Mouse (Mus musculus) midbrain, embryonic 16.5 days (tissue): ENCODE data around the gene Osbpl5. TPM values are rescaled to one million over a fixed set of nuclear protein-coding genes. Genes with fewer than 3 reads are reported as not detected.

ENCODE experiments used
- ATAC-seq: fragments of 200-750 bp; cut with Nextera tagmentation; 2 replicates; pipeline ENCODE4 v1.8.0; 2017; ENCODE audit warnings: moderate TSS enrichment
- H3K27ac ChIP-seq: fragments of 300-500 bp; sonication (generic); 2 replicates; pipeline ENCODE4 v1.5.1; 2014; ENCODE audit warnings: mild to moderate bottlenecking, low read length, mixed read lengths
- H3K27me3 ChIP-seq: fragments of 300-500 bp; sonication (generic); 2 replicates; pipeline ENCODE4 v1.6.1; 2014; ENCODE audit warnings: low read depth, low read length, mixed read lengths; ENCODE audit not compliant: control insufficient read depth, insufficient read depth
- H3K36me3 ChIP-seq: fragments of 300-500 bp; sonication (generic); 2 replicates; pipeline ENCODE4 v1.6.1; 2014; ENCODE audit warnings: mild to moderate bottlenecking, low read length, moderate library complexity, mixed read lengths; ENCODE audit not compliant: control insufficient read depth, insufficient read depth
- H3K4me1 ChIP-seq: fragments of 300-500 bp; sonication (generic); 2 replicates; pipeline ENCODE4 v1.6.1; 2014; ENCODE audit warnings: mild to moderate bottlenecking, low read length, mixed read lengths; ENCODE audit not compliant: control insufficient read depth, insufficient read depth
- H3K4me2 ChIP-seq: fragments of 300-500 bp; sonication (generic); 2 replicates; pipeline ENCODE4 v1.6.1; 2014; ENCODE audit warnings: mild to moderate bottlenecking, low read length, mixed read lengths
- H3K4me3 ChIP-seq: fragments of 300-500 bp; sonication (generic); 2 replicates; pipeline ENCODE4 v1.5.1; 2014; ENCODE audit warnings: low read depth, mild to moderate bottlenecking, low read length, moderate library complexity, mixed read lengths
- H3K9ac ChIP-seq: fragments of 300-500 bp; sonication (generic); 2 replicates; pipeline ENCODE4 v1.6.1; 2014; ENCODE audit warnings: low read depth, low read length, mixed read lengths
- H3K9me3 ChIP-seq: fragments of 300-500 bp; sonication (generic); replicated peaks from 2 replicates; pipeline ENCODE4 v1.6.1; 2014; ENCODE audit warnings: mild to moderate bottlenecking, low read length, mixed read lengths; ENCODE audit not compliant: control insufficient read depth, poor library complexity, severe bottlenecking
- WGBS: fragments of 180-500 bp; shearing (Covaris S2); extraction: QIAGEN DNeasy Blood & Tissue Kit; methylation state at CpG from one replicate; pipeline ENCODE4 v1.1.7; 2014; 5-methylcytosine and 5-hydroxymethylcytosine counted together
- polyA plus RNA-seq: library from polyadenylated mRNA; unstranded; fragments of >200 nt; fragmentation: Nextera tagmentation; extraction: Ambion mirVana; gene quantifications from 2 replicates; pipeline ENCODE4 v1.2.1, GENCODE M21; 2015

The Osbpl5 gene
- polyA plus RNA-seq, 1 experiment from 2014 or later: 43.8 TPM

DNA sequence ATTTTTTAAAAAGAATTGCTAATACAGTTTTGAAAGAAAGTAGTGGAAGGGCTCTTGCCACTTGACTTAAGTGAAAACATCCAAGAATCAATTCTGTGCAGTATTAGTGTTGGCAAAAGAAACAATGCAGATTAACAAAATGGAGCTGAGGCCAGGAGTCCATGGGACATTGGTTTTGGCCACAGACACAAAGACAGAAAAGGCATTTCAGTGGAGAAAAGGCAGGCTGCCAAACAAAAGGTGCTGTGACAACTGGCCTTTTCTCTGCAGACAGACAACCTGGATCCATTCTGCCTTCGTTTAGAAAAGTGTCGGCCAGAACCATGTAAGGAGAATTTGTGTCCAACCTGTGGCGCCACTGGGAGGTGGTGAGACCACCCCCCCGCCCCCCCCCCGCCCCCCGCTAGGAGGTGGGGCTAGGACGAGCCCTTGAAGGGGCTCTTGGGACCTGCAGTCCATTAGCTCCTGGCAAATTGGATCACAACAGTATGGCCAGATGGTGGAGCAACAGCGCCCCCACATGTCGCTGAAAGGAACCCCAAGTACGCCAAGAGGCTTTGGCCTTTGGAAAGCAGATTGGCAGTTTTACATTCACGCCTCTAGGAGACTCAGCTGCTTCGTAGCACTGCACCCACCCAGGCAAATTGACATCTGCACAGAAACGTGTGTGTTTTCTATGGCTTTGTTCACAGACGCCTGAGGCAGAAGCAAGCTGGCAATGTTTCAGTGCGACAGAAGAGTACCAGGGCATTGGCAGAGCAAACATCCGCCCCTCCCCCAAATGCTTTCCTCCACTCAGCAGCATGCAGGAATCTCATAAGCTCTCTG is 8.5 kb downstream of the Osbpl5 start:
- H3K27me3 ChIP-seq: no peaks in the 10 kb centered on the region
- no peaks in the 10 kb centered on the region for H3K36me3 ChIP-seq
- H3K9ac ChIP-seq: peak overlapping the region; percentile 40; the same call in 1 of the 2 replicates
- H3K4me3 ChIP-seq: peak overlapping the region; percentile 25
- 2% methylated on average over 16 of the region's 16 CpGs for WGBS
- peak; percentile 83 for ATAC-seq
- peak overlapping the region; percentile 67 for H3K27ac ChIP-seq
- H3K9me3 ChIP-seq: no peaks in the 10 kb centered on the region
- H3K4me2 ChIP-seq: peak overlapping the region; percentile 46
- H3K4me1 ChIP-seq: peaks cover 7% of the 10 kb centered on the region

DNA sequence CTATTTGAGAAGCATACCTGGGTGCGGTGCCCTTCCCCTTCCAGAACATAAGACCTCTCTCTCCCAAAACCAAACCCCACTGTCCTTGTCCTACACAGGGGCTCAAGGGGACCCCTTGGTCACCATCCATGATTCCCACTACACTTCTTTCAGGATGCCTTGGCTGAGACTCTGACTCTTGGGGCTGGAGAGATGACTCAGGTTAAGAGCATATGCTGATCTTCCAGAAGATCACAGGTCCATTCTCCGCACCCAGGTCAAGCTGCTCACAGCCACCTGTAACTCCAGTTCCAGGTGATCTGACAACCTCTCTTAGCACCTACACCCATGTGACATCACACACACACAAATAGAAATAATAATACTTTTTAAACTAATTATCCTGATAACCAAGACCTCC is 16.1 kb downstream of the Osbpl5 start:
- Histone ChIP-seq H3K4me1 (peaks cover 30% of the 10 kb centered on the region), H3K27ac (peak overlapping the region; percentile 83), H3K9ac (peak overlapping the region; percentile 98), H3K4me2 (peak overlapping the region; percentile 89), H3K9me3 (no peaks in the 10 kb centered on the region), H3K4me3 (peak overlapping the region; percentile 94), H3K36me3 (no peaks in the 10 kb centered on the region), H3K27me3 (no peaks in the 10 kb centered on the region)
- no peak; the same call in 1 of the 2 replicates for ATAC-seq
- WGBS: 23% methylated on average over 2 of the region's 2 CpGs

DNA sequence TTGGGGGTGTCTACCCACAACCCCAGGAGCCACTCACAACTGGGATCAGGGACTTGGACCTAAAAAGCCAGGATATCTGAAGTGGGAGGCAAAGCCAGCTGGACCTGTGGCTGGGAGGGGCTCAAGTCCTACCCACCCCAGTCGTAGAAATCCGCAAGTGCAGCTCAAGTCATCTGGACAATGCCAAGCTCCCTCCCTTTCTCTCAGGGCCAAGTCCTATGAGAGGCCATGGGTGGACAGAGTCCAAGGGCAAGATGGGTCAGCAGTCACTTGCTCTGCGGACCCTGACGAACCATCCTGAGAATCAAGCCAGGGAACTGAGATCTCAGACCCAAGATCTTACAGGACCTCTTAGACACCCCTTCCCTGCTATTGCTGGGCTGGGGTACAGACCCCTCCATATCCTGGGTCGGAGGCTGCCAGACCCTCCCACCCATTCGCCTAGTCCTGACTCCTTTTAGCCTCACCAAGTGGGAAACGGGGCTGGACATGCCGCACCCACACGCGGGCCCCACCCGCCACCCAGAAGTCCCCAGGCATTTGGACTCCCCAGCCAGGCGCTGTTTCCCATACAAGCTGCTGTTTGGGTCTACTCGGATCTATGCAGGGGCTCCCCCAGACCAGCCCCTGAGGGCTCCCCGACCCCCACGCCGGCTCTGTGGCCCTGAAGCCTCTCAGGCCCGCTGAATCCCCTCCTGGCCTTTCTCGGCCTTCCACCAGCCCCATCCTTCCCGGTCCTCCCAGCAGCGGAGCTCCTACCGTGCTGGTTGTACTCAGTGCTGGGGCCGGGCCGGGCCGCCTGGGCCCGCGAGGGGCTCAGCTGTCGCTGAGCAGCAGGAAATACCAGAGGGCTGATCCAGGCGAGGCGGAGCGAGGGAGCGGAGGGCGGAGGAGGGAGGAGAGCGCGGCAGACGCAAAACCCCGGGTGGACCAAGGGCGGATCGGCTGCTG is 17.0 kb downstream of the Osbpl5 start:
- H3K36me3 ChIP-seq: no peaks in the 10 kb centered on the region
- ATAC-seq: peak; percentile 89
- no peaks in the 10 kb centered on the region for H3K9me3 ChIP-seq
- H3K4me2 ChIP-seq: peak overlapping the region; percentile 89
- peak overlapping the region; percentile 98 for H3K9ac ChIP-seq
- H3K27ac ChIP-seq: peak overlapping the region; percentile 83
- H3K4me3 ChIP-seq: peak overlapping the region; percentile 94
- no peaks in the 10 kb centered on the region for H3K27me3 ChIP-seq
- WGBS: 2% methylated on average over 36 of the region's 38 CpGs
- peaks cover 30% of the 10 kb centered on the region for H3K4me1 ChIP-seq

DNA sequence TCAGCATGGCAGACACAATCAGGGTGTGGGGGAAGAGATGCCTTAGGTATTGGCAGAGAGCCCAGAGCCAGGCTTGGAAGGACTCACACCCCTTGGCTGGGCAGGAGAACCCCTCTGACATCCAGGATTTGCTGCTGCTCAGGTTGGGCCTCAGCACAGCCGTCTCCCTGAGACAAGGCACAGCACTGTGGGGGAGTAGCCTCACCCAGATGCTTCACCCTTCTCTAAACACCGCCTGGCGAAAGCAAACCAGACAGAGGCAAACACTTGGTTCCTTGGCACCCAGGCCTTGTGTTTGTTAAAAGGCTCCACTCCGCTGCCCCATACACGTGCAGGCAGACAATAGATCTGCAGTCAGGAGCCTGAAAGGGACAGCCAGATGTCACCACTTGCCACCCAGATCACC is 18.2 kb downstream of the Osbpl5 start:
- Histone ChIP-seq H3K27me3 (no peaks in the 10 kb centered on the region), H3K4me2 (peak overlapping the region; percentile 89), H3K27ac (peak overlapping the region; percentile 83), H3K36me3 (0 out of 2 replicates have a peak, but pooled peaks cover 4% of the 10 kb centered on the region), H3K9ac (peak overlapping the region; percentile 98), H3K9me3 (no peaks in the 10 kb centered on the region), H3K4me3 (peak overlapping the region; percentile 94), H3K4me1 (peaks cover 30% of the 10 kb centered on the region)
- WGBS: 16% methylated on average over 5 of the region's 5 CpGs
- no peak for ATAC-seq

DNA sequence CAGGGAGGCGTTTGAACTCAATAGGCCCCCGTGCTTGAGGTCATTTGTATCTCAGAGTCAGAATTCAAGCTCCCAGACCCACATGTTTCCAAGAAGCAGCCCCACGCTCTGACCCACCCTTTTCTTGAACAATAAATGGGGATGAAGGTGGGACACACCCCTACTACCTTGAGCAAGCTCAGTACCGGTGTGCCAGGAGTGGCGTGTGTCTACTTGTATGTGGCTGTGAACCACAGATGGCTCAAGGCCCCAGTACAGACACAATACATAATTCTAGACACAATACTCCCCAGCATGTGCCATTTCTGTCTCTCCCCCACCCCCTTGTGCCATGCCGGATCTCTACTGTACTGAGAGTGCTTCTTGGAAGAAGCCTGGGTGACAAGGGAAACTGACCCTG is 18.6 kb downstream of the Osbpl5 start:
- Histone ChIP-seq H3K4me1 (peaks cover 30% of the 10 kb centered on the region), H3K27me3 (no peaks in the 10 kb centered on the region), H3K4me3 (peak overlapping the region; percentile 94), H3K27ac (peak overlapping the region; percentile 83), H3K4me2 (peak overlapping the region; percentile 89), H3K9ac (peak overlapping the region; percentile 98), H3K9me3 (no peaks in the 10 kb centered on the region), H3K36me3 (0 out of 2 replicates have a peak, but pooled peaks cover 4% of the 10 kb centered on the region)
- no peak for ATAC-seq
- 61% methylated on average over 6 of the region's 6 CpGs for WGBS

DNA sequence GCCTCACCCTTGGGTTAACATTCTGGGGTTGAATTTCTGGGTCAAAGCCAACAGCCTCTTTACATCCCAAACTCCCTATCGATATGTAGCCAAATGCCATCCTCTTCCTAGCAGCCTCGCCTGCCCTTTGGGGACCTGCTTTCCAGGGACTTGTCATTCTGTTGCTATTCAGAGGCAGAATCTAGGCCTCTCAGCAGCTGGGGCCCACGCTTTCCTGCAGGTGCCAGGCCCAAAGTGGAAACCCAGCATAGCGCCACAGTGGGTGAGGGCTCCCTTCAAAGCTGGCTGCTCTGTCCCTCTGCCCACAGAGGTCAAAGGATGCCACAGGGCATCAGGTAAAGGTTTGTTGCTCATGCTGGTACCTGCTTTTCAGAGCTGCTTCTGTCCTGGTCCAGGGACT is 23.0 kb downstream of the Osbpl5 start:
- no peak overlapping the region for H3K9ac ChIP-seq
- no peak overlapping the region for H3K27ac ChIP-seq
- 85% methylated on average over 4 of the region's 4 CpGs for WGBS
- H3K4me3 ChIP-seq: no peak overlapping the region
- no peaks in the 10 kb centered on the region for H3K27me3 ChIP-seq
- no peak for ATAC-seq
- H3K36me3 ChIP-seq: 0 out of 2 replicates have a peak, but pooled peaks cover 6% of the 10 kb centered on the region
- no peaks in the 10 kb centered on the region for H3K9me3 ChIP-seq
- H3K4me1 ChIP-seq: peaks cover 21% of the 10 kb centered on the region
- H3K4me2 ChIP-seq: no peak overlapping the region

DNA sequence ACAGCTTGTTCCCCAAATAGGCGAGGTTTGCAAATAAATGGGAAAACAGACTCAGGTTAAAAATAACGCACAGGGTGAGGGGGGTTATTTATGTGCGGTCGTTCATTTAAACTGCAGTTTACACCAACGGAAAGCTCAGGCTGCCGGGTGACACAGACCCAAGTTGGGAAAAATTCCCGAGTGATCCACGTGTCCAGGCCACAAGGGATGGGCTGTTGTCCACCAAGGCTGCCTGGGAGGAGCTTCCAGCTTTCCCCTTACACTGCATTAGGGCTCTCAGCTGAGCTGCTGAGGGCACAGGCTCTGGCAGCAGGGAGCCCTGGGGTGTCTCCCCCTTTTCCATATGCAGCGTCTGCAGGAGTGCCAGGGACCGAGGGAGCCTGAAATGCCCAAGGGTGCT is 26.9 kb downstream of the Osbpl5 start:
- H3K4me2 ChIP-seq: no peak overlapping the region
- no peak for ATAC-seq
- WGBS: 83% methylated on average over 10 of the region's 10 CpGs

DNA sequence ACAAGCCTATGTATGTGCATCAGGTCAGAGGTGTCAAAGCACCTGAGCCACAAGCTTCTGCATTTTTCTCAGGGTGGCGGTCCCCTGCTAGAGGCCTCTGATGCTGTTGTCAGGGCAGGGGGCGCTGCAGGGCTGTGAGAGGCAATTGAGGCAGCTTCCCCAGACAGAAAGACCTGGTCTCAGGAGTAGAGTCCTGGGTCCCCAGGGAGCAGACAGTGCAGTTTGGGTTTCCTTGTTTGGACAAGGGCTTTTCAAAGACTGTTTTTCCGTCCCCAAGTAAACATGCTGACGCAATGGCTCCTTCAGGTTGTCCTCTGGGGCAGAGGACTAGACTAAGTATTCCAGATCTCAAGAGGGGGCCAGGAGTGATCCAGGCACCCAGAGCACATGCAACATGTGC is 30.4 kb downstream of the Osbpl5 start:
- Histone ChIP-seq H3K9me3 (no peaks in the 10 kb centered on the region), H3K9ac (no peak overlapping the region), H3K4me2 (no peak overlapping the region), H3K36me3 (no peaks in the 10 kb centered on the region; the same call in 1 of the 2 replicates), H3K27ac (no peak overlapping the region), H3K4me1 (0 out of 2 replicates have a peak, but pooled peaks cover 3% of the 10 kb centered on the region), H3K4me3 (no peak overlapping the region), H3K27me3 (no peaks in the 10 kb centered on the region)
- ATAC-seq: no peak
- 91% methylated on average over 4 of the region's 4 CpGs for WGBS

More for the DNA sequence above, 26.9 kb downstream of the Osbpl5 start:
- 0 out of 2 replicates have a peak, but pooled peaks cover 3% of the 10 kb centered on the region for H3K4me1 ChIP-seq
- H3K27me3 ChIP-seq: no peaks in the 10 kb centered on the region
- no peak overlapping the region for H3K27ac ChIP-seq
- H3K36me3 ChIP-seq: peaks cover 6% of the 10 kb centered on the region; the same call in 1 of the 2 replicates
- H3K9me3 ChIP-seq: no peaks in the 10 kb centered on the region
- no peak overlapping the region for H3K4me3 ChIP-seq
- H3K9ac ChIP-seq: no peak overlapping the region
